Mouse (Mus musculus) hindlimb bud, embryonic 11.5 days (tissue): ENCODE measurements around the gene Pdyn.

Experiments used
- DNase-seq: peaks from one replicate; pipeline ENCODE4 v3.0.0-alpha.2; 2012; ENCODE audit warnings: low read depth, low spot score; ENCODE audit errors: extremely low spot score

The Pdyn gene

GRCm38 (mm10) chr2:129699484-129700158 is at the start of gene Pdyn:
Gene Pdyn, minus strand, starts transcription at chr2:129699844.
- no peak for DNase-seq

- DNase-seq, result no peak
Measured at GRCm38 (mm10) chr2:129742016-129742415, 42.4 kb upstream of the Pdyn start.

- no peak for DNase-seq
Measured at GRCm38 (mm10) chr2:129740515-129740914, 40.9 kb upstream of the Pdyn start.

GRCm38 (mm10) chr2:129734031-129734430 is 34.4 kb upstream of the Pdyn start:
- DNase-seq, result no peak

- DNase-seq, result no peak
Measured at GRCm38 (mm10) chr2:129729681-129730080, 30.0 kb upstream of the Pdyn start.

GRCm38 (mm10) chr2:129715671-129716070 is 16.0 kb upstream of the Pdyn start:
- peak; percentile 42 for DNase-seq

GRCm38 (mm10) chr2:129713026-129713544 is 13.4 kb upstream of the Pdyn start:
- DNase-seq, result no peak

- DNase-seq, result no peak
Measured at GRCm38 (mm10) chr2:129696059-129696458, 3.6 kb downstream of the Pdyn start.

GRCm38 (mm10) chr2:129694303-129694702 is 5.3 kb downstream of the Pdyn start:
- DNase-seq, result no peak

- no peak for DNase-seq
Measured at GRCm38 (mm10) chr2:129692694-129693093, 7.0 kb downstream of the Pdyn start.

- DNase-seq, result no peak
Measured at GRCm38 (mm10) chr2:129689694-129690093, 9.9 kb downstream of the Pdyn start.

- DNase-seq, result no peak
Measured at GRCm38 (mm10) chr2:129688036-129688625, 11.5 kb downstream of the Pdyn start.

- DNase-seq, result no peak
Measured at GRCm38 (mm10) chr2:129686908-129687307, 12.7 kb downstream of the Pdyn start.

GRCm38 (mm10) chr2:129684014-129684413 is 15.6 kb downstream of the Pdyn start:
- DNase-seq, result no peak

GRCm38 (mm10) chr2:129680236-129680635 is 19.4 kb downstream of the Pdyn start:
- DNase-seq, result no peak

GRCm38 (mm10) chr2:129679066-129679465 is 20.6 kb downstream of the Pdyn start:
- DNase-seq, result no peak

GRCm38 (mm10) chr2:129677664-129678063 is 22.0 kb downstream of the Pdyn start:
- DNase-seq, result no peak

- DNase-seq, result no peak
Measured at GRCm38 (mm10) chr2:129674935-129675634, 24.6 kb downstream of the Pdyn start.

- DNase-seq, result no peak
Measured at GRCm38 (mm10) chr2:129671911-129672310, 27.7 kb downstream of the Pdyn start.

GRCm38 (mm10) chr2:129662484-129662883 is 37.2 kb downstream of the Pdyn start:
- DNase-seq, result no peak

GRCm38 (mm10) chr2:129660020-129660419 is 39.6 kb downstream of the Pdyn start:
- DNase-seq, result no peak

GRCm38 (mm10) chr2:129658796-129659195 is 40.8 kb downstream of the Pdyn start:
- no peak for DNase-seq
